Mouse (Mus musculus) layer of hippocampus, postnatal 10 days (tissue): ENCODE measurements at regions not wholly inside any gene's neighbourhood (a gene's known extent, or its start where the extent isn't known, plus 50 kb on each side); places are given as distances from the start of the nearest gene placed in this dataset.
A peak's percentile ranks its signal among the peaks of the same experiment; 100 is the strongest.

Experiments
- DNase-seq, 2 experiments: peaks; one replicate each; pipeline ENCODE4 v3.0.0; 2021; ENCODE audit warnings: low spot score in 2 of 2

GRCm38 (mm10) chr5:39052490-39053250, 176.1 kb upstream of the Clnk start:
- peak in 1 of 2 experiments; percentile 16 for DNase-seq

DNA sequence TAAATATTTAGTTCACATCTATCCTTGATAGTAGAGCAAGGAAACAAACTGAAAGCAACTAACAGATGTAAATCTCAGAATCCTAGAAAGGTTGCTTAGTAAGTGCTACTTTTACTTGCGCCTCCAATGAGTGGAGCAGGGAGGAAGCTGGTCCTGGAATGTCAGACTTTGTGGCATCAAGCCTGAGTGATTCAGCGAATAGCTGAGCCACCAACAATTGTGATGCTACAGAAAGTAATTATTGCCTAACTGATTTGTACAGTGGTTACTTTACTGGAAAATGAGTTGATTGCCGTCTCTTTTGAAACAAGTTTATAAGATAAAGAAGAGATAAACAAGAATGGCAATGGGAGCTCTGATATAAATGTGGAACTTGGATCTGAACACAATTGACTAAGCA, 173.9 kb upstream of the Clnk start:
- no peak for DNase-seq

GRCm38 (mm10) chr5:39049141-39049540, 172.5 kb upstream of the Clnk start:
- no peak for DNase-seq

GRCm38 (mm10) chr5:39040467-39040866, 163.9 kb upstream of the Clnk start:
- no peak for DNase-seq

GRCm38 (mm10) chr5:39023241-39023640, 146.6 kb upstream of the Clnk start:
- peak in 1 of 2 experiments; percentile 13 for DNase-seq

GRCm38 (mm10) chr5:39000643-39001042, 124.0 kb upstream of the Clnk start:
- no peak for DNase-seq

GRCm38 (mm10) chr5:38999700-39000099, 123.1 kb upstream of the Clnk start:
- DNase-seq = no peak

DNA sequence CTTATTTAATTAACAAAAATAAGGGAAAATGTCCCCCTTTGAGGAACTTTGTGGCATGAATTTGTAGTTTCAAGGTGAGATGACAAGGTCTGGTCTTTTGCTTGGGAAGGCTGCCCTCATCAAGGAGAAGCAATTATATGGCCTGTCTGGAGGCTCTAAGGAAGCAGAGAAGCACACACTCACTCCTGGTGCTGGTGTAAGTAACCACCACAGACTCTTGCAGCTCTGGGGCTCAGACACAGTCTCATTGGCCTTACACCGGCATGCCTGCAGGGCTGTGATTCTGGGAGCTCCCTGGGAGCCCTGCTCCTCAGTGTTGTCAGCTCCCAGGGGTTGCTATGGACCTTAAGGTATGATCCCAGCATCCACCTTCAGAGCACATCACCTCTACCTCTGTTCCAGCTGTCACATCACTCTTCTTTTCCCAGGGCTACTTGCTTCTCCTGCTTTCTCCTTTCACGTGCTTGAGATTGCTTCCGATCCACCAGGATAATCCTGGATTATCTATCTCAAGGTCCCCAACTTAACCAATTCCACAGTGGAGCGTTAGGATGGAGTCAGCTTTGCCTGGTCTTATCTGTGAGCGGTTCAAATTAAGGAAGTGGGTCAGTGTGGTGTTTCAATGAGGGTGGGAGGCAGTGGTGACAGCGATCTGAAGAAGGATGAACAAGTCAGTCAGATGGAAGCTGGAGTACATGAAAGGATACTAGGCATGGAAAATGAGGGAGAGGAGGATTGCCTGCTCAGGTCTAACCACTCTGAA, 96.0 kb upstream of the Clnk start:
- no peak for DNase-seq

GRCm38 (mm10) chr5:38970497-38970896, 93.9 kb upstream of the Clnk start:
- DNase-seq = no peak

GRCm38 (mm10) chr5:38967010-38967409, 90.4 kb upstream of the Clnk start:
- DNase-seq = no peak

- no peak for DNase-seq
Observed at GRCm38 (mm10) chr5:38964445-38964844, 87.8 kb upstream of the Clnk start.

GRCm38 (mm10) chr5:38950520-38951288, 74.1 kb upstream of the Clnk start:
- DNase-seq = no peak

- no peak for DNase-seq
Observed at GRCm38 (mm10) chr5:38945903-38946686, 69.5 kb upstream of the Clnk start.

DNA sequence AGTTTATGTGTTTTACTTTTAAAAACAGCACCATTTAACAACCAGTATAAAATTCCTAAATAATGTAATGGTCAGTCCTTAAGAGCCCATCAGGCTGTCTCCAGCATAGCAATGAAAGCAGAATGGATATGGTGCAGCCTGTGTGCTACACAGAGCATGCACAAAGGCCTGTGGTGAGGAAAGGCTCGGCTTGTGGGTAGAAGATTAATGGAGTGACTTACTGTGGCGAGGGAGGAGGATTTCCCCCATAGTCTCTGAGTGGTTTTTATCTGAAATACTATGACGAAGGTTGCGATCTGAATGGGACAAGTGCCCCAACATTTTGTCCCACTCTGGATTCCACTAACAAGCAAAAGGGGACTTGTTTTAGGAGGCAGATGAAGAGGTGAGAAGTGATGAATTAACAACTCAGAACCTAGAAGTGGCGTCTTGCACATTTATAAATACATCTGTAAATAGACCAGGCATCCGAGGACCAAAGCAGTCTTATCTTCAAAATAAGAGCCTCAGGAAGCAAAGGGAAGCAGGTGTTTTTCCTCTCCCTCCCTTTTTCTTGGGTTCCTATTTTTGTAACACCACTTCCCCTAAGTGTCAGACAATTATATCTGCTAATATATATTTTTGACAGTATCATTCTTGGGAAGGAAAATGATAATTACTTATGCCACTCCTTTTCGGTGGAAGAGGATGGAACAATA, 55.9 kb upstream of the Clnk start:
- no peak for DNase-seq

DNA sequence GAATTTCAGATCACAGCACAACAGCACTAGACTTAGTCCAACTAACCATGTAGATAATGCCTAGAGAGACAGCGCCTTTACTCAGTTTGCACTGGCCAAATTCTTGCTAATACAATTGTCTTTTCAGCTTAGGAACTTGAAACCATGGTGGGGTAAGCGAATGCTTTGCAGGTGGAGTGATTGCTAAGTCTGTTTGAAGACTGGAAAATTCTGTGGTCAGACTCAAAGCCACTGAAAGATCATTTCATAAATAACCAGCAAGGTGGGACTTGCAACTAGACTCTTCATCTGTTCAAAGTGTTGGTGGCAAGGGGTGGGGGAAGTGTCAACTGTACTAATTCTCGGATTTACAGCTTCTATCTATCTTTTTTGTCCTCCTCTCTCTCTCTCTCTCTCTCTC, 50.4 kb upstream of the Clnk start:
- DNase-seq = no peak
